Mouse (Mus musculus) testis, adult 2 months (tissue): Measurements from ENCODE around the gene Tcf7l1.

Source experiments
- CTCF ChIP-seq: fragments of 200-500 bp; IDR thresholded peaks from 2 replicates; pipeline ENCODE4 v1.5.1; 2012; ENCODE audit warnings: low read depth, mild to moderate bottlenecking, inconsistent platforms, low read length, moderate library complexity; ENCODE audit not compliant: control insufficient read depth, insufficient read depth, insufficient replicate concordance
- POLR2A ChIP-seq: fragments of 200-500 bp; IDR thresholded peaks from 2 replicates; pipeline ENCODE4 v1.6.1; 2012; ENCODE audit warnings: low read depth, mild to moderate bottlenecking, inconsistent platforms, low read length, moderate library complexity; ENCODE audit not compliant: control insufficient read depth

DNA sequence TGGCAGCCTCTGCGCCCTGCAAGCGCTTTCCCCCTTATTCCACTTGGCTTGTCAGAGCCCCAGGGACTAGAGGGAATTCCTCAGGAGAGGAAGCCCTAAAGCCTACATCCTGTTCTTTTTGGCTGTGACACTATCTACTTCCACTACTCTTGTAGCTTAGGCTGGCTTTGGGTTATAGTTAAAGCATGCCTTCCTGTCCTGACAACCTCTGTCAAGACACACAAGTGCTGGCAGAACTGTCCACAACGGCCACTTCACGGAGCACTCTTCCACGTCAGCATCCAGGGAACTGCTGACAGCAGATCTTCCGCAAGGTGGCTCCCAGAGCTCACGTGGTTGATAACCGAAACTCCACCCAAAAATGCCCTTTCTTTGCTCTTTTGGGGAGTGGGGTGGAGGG, 117.9 kb downstream of the Tcf7l1 start:
- TF ChIP-seq CTCF: no peak
- no peak for TF ChIP-seq POLR2A
